Mouse (Mus musculus) lung, adult 18-20 months (tissue): ENCODE data around the gene Otogl.

Experiments
- DNase-seq, 2 experiments: peaks; one replicate each; pipeline ENCODE4 v3.0.0; 2022; ENCODE audit warnings: mixed read lengths in 2 of 2

Gene Otogl

DNA sequence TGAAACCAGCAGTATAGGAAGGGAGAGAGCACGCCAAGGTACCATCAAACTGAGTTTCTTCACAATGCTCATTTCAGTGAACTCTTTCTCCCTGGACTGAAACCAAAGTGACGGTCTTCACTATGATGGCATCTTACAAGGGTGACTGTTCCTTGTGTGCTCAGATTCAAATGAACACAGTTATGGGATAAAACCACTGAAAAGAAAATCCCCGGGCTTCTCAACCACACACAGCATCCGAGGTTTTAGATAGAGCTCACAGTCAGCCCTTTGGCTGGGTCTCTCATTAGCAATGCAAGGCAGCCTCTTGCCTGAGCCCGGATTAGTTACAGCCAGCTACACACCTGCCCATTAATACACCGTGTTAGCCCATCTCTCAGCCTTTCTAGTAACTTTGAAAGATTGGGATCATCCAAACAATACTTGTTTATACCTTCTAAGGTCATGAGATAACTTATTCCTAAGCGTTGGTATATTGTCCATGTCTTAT lies at the start of gene Otogl:
TSS of gene Otogl (minus strand) at position 51 of the 490 bp plus-strand sequence.
- no peak for DNase-seq

DNA sequence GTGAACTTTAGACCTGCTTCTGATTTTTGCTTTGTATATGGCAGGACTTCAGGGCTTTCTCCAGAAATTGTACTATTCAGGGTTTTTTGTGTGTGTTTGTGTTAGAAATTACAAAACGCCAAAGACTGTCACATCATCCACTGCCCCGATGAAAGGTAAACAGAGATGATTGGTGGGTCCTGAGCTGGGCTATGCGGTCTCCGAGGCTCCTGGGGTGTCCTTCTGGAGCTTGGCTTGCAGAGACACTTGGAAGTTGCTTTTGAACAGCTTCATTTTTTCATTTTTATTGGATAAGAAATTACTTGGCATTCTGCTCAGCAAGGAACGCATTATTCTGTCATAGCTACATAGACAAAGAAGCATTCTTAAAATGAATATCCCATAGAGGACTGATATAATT lies 44.7 kb upstream of the Otogl start:
- no peak for DNase-seq

DNA sequence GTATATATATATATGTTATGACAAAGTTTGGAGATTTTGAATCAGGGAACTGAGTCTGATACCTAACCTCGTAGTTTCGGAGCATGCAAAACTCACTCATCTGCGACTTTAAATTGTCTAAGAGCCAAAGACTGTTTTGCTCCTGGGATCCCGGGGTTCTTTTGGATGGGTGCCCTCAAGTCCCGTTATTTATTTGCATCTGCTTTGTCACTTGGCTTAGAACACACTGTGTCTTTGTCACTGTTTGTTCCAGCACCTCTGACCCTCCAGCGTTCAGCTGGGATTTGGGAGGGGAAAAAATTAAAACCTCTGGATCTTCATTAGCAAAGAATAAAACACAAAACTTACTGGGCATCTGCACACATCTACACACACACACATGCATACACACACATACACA lies 42.5 kb upstream of the Otogl start:
- no peak for DNase-seq

DNA sequence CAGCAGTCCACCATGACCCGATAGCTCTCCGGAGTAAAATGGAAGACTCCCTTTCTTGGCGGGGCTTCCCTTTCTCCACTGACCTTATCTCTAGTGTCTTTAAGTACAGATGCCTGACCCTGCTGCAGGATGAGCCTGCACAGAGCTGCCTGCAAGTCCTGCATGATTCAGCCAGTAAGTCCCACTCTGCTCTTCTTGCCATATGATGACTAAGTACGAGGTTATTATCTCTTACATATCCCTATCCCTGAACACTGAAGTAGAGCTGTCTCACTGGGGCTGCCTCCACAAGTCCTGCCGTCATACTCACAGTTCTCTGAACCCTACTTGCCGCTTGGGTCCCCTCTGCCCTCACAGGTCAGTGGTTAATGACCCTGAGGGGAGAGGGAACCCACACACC lies 39.7 kb upstream of the Otogl start:
- no peak for DNase-seq

DNA sequence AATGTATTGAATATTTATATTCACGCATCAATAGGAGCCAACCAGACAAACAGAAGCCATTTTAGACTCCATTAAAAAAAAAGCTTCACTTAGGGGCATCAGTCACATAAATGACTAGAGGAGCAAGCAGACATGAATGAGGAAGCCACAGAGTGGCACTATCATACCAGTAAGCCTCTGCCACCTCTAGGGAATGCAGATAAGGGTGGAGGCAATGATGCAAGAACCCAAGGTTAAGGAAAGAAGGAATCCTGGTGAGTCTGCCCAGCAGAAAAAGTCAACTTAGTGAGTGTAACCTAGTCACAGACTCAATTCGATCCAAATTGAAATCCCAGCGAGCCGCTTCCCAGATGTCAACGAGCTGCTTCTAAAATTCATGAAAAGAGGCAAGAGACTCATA lies 38.0 kb upstream of the Otogl start:
- no peak for DNase-seq

DNA sequence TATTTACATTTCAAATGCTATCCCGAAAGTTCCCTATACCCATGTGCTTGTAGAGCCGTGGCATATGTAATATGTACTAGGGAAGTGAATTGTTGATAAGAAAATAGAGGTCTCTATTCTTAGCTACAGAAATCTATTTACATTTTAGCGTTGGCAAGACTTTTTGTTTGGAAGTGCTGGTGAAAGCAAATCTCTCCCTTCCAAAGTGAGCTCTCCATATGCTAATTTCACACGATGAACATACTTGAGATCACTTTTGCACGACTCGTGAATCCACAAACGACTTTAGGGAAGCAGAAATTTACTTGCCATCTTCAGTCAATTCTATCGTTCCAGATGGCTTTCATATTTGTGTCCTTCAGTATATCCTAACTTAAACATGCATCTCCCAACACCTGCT lies 36.7 kb upstream of the Otogl start:
- no peak for DNase-seq

DNA sequence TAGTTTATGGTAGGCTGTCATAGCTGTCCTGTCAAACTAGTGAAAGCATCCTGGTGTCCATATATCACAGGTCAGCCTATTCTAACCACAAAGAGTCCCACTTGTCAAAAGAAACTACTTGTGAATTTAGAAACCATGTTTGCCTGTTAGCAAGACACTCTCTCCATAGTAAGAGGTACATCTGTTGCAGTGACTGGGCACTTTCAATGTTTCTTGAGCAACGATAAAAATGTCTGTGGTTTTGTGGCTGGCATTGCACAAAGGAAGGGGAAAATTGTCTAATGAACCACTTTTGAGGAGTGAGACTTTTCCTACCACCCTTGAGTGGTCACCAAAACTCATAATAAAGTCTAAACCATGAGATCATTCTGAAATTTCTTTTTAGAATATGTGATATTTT lies 36.1 kb upstream of the Otogl start:
- DNase-seq, result no peak

DNA sequence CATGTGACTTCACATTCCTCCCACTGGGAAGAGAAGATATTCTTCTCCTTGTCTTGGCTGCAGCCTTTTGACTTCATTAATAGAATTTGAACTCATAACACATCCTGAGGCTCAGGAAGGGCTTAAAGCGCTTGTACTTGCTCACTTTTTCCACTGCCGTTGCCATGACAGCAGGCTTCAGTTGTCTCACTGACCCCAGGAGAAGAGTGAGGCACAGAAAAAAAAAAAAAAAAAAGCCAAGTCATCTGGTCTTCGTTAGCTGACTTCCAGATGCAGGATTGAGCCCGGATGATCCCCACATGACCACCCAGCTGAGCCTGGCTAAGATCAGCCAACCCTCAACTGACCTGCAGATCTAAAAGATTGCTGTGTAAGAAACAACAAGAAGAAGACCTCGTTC lies 34.4 kb upstream of the Otogl start:
- no peak for DNase-seq

DNA sequence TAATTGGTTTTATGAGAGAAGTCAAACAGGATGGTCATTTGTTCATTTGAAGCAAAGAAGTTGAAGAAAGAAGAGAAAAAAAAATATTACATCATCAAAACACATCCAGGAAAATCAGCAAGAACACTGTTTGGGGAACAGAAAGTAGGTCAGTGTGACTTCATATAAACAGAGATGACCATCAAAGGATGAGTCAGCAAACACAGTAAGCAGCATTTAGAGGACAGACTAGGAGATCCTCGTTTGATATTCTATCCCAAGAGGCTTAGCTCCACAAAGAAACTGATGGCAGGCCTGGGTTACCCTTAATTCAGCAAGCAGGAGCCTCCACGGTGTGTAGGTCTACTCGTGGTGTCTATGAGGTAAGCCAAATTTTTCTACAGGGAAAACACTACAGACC lies 31.9 kb upstream of the Otogl start:
- no peak for DNase-seq

DNA sequence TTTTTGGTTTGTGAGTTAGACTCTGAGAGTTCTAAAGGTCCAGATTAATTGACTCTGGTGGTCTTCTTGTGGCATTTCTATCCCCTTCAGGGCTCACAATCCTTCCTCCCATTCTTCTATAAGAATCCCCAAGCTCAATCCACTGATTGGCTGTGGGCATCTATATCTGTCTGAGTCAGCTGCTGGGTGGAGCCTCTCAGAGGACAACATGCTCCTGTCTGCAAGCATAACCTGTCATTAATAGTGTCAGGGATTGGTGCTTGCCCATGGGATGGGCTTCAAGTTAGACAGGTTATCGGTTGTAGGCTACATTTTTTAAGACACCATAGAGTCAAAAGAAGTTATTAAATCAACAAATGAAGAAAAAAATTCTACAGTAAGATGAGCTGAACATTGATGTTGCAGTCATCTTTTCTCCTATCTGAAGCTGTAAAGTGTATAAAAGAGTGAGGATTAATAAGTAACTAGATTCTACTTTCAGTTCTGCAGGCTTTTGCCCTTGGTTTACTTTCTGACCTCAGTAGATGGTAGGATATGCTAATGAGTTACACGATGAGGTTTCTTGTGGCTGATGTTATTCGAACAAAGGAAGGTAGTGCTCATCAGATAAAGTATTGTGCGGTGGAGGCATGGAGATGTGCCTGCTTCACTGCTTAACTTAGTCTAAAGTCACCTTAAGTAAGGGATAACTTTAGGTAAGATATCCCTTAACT lies 29.4 kb upstream of the Otogl start:
- no peak for DNase-seq

- DNase-seq, result no peak
Observed at GRCm38 (mm10) chr10:107940302-107940701, 28.4 kb upstream of the Otogl start.

GRCm38 (mm10) chr10:107939821-107940220 lies 27.9 kb upstream of the Otogl start:
- DNase-seq, result no peak

GRCm38 (mm10) chr10:107934055-107934454 lies 22.1 kb upstream of the Otogl start:
- no peak for DNase-seq

GRCm38 (mm10) chr10:107933527-107933926 lies 21.6 kb upstream of the Otogl start:
- no peak for DNase-seq

DNA sequence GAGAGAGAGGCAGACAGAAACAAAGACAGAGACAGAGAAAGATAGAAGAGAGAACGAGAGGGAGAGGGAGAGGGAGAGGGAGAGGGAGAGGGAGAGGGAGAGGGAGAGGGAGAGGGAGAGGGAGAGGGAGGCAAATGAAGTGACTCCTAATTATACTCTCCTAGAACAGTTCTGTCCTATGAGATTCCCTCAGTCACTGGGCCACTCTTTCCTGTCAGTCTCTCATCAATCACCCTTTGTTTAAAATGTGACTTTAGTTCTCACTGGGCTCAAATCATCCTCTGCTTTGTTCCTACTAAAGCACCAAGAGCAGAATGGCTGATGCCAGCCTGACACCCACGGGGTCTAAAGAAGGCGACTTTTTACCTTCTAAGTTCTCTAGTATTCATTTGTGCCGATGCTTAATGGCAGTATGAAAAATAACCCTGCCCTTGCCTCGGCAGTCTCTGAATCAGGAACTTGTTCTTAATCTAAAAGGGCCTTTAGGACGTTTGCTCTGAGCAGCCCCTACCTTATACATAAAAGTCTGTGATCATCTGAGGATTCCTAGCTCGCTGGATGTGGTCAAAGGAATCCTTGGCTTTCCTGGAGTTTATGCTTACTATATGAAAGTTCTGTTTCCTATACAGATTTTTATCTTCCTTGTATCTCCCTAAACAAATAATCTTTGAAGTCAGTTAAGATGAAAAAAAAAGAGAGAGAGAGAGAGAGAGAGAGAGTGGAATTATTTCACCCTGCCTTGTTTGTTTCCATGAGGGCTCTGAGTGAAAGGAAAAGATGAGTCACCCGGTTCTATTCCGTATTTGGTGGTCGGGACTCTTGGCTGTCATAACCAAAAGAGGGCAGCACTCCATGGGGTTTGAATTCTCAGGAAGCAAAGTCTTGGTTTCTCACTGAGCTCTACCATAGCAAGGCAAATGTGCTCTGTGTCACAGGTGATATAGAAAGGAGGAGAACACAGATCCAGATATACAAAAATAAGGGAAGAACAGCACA lies 20.2 kb upstream of the Otogl start:
- DNase-seq, result peak; percentile 70 to 77

DNA sequence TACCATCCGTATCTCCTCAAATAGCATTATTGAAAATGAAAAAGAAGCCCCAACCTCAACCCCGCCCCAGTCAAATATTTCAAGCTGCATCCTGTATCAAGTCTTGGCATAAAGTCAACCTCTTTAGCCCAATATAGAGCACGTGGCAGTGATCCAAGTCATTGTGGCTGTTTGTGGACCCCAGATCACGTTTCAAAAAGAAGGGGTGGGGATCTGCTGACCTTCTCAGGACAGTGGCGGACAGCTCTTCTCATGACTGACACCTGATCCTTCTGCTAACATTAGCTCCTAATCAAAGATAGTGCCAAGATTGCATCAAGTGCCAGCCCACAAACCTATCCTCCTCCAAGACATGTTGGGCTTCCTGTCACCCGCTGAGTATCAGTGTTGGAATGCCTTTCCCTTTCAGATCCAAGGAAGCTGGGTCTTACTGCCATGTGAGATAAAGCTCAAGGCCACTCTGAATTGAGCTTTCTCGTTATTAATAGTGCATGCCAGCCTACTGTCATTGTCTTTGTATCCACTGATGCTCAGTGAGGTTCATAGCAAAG lies 18.6 kb upstream of the Otogl start:
- peak; percentile 11 to 29 for DNase-seq

DNA sequence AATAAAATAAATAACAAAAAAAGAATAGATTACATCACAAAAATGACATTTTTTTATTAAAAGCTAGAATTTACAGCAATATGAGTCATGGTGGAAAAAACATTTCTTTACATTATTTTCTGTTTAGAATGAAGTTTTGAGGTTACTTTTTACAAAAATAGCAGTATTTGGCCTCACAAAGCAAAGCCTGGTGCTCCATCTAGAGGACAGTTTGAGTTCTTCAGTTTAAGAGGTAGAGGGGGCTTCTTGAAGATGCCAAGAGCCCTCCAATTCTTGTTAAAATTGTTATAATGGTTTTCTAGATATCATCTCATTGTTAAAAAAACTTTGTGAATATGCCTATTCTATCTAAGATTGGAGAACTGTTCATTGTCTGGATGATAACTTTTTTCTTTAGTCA lies 13.4 kb upstream of the Otogl start:
- DNase-seq, result no peak

- DNase-seq, result no peak
Observed at GRCm38 (mm10) chr10:107923860-107924259, 11.9 kb upstream of the Otogl start.

GRCm38 (mm10) chr10:107922750-107923149 lies 10.8 kb upstream of the Otogl start:
- no peak for DNase-seq

DNA sequence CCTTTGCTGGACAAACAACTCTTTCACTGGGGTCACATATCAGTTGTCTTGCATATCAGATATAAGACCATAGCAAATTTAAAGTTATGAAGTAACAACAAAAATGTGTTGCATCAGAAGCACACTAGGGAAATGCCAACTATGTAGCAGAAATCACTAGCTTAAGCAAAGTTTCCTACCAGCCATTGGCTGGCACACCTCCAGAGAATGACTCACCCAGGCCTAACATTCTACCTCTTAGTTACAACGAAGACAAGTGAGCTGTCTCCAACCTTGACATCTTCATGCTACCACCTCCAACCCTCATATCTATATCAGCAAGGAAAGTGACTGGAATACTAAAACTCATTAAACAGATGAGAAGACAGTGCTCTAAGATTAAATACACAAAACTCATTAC lies 9.6 kb upstream of the Otogl start:
- peak; percentile 21 to 30 for DNase-seq

- no peak for DNase-seq
Observed at GRCm38 (mm10) chr10:107921134-107921533, 9.2 kb upstream of the Otogl start.

- no peak for DNase-seq
Observed at GRCm38 (mm10) chr10:107913013-107913412, 1.1 kb upstream of the Otogl start.

- DNase-seq, result no peak
Observed at GRCm38 (mm10) chr10:107906453-107906852, 5.5 kb downstream of the Otogl start.
